ENCODE assay signal across 14 mouse cellular contexts in the genomic region with DNA sequence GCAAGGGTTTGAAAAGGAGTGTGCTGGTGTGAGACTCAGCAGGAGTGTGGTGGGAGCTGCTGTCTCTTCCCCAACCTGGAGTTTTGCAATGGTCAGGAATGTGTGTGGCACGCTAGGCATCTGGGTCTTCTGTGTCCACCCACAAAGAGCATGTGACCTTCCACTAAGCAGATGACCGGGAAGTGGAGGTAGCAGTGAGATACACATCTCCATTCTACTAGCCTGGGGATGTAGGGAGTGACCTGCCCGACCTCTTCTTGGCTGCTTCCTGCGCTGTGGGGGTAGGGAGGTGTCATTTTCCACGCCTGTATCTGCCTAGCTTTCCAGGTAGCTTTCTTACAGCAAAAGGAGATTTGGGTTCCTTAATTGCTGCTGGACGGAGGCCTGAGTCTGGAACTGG. TPM values are rescaled to one million over a fixed set of nuclear protein-coding genes. Genes with fewer than 3 reads are reported as not detected.
DNase-seq lines count a peak whose midpoint lies in the region; ATAC-seq and TF ChIP-seq lines count a peak whose summit lies in the region.
"Had no signal": no experiment of that assay in that cellular context is flagged by ENCODE, and none has a peak within 500 bp of the region (broad histone marks: within the 10 kb centered on the region; RNA-seq: fewer than 3 reads in every experiment).

No protein-coding gene starts in this region.

- H3K36me3 ChIP-seq in heart, adult 2 months (ENCODE audit: control insufficient read depth, insufficient read depth, low read length) = no peaks in the 10 kb centered on the region
- no peaks in the 10 kb centered on the region for H3K36me3 ChIP-seq in ES-Bruce4 (ENCODE audit: control insufficient read depth, insufficient read depth, low read length, poor library complexity, severe bottlenecking)
- no peaks in the 10 kb centered on the region for H3K36me3 ChIP-seq in liver, embryonic 11.5 days (ENCODE audit: control insufficient read depth, insufficient read depth, low read length)

- peaks cover 2% of the 10 kb centered on the region; the same call in 1 of the 2 replicates for H3K79me2 ChIP-seq in heart, adult 2 months (replicated peaks; ENCODE audit: control insufficient read depth, insufficient read depth, low read length)

- no peak; the same call in 1 of the 2 replicates for ATAC-seq in liver, embryonic 11.5 days (replicated peaks; ENCODE audit: low FRiP score)

- peak in 1 of 2 experiments; percentile 26 for DNase-seq in heart, adult 2 months
- no peak for DNase-seq in heart, postnatal 25 days (ENCODE audit: low spot score)
- DNase-seq in heart, postnatal 10 days = peak; percentile 38 to 41
- DNase-seq in liver, embryonic 11.5 days (ENCODE audit: low spot score) = no peak
- no peak for DNase-seq in right cerebral cortex, postnatal 10 days (ENCODE audit: low spot score in 2 of 2)
- no peak for DNase-seq in T-cell, adult 2 months (ENCODE audit: low spot score)
- no peak for DNase-seq in layer of hippocampus, adult 8-10 months (ENCODE audit: low spot score in 2 of 2)
- DNase-seq: adrenal gland, postnatal 10 days; right cerebral cortex, postnatal 14 days; thymus, adult 2 months had no signal

- H3K4me3 ChIP-seq in heart, adult 2 months = no peak overlapping the region
- peak overlapping the region; percentile 5; the same call in 1 of the 2 replicates for H3K4me3 ChIP-seq in ES-Bruce4 (ENCODE audit: low read depth, low read length)
- no peak overlapping the region for H3K4me3 ChIP-seq in liver, embryonic 11.5 days (ENCODE audit: low read depth, low read length)
- H3K4me3 ChIP-seq: limb, embryonic 13.5 days; myocyte had no signal

- H3K9me3 ChIP-seq in ES-Bruce4 (replicated peaks; ENCODE audit: control insufficient read depth, insufficient read depth, low read length, poor library complexity, severe bottlenecking) = no peaks in the 10 kb centered on the region
- H3K9me3 ChIP-seq in liver, embryonic 11.5 days (ENCODE audit: control insufficient read depth, low read length) = no peaks in the 10 kb centered on the region
- H3K9me3 ChIP-seq: limb, embryonic 13.5 days had no signal

- no peak for TF ChIP-seq CTCF in heart, adult 2 months (IDR thresholded peaks at IDR 0.05)
- no peak for TF ChIP-seq CTCF in ES-Bruce4 (IDR thresholded peaks at IDR 0.05; ENCODE audit: low read depth, low read length)

- 0 out of 2 replicates have a peak, but pooled peaks have one; percentile 38 for TF ChIP-seq EP300 in heart, adult 2 months (IDR thresholded peaks at IDR 0.05; ENCODE audit: insufficient read depth, low read depth, low read length)
- peak; percentile 97 for TF ChIP-seq EP300 in ES-Bruce4 (IDR thresholded peaks at IDR 0.05; ENCODE audit: insufficient read depth, low read depth, low read length)

- no peak overlapping the region for H3K4me2 ChIP-seq in liver, embryonic 11.5 days
- H3K4me2 ChIP-seq: limb, embryonic 13.5 days had no signal

- H3K4me1 ChIP-seq in heart, adult 2 months (ENCODE audit: control insufficient read depth, insufficient read depth, low read length) = peaks cover 24% of the 10 kb centered on the region
- peaks cover 7% of the 10 kb centered on the region for H3K4me1 ChIP-seq in ES-Bruce4 (ENCODE audit: control insufficient read depth, insufficient read depth, low read length)
- H3K4me1 ChIP-seq in liver, embryonic 11.5 days (replicated peaks; ENCODE audit: control insufficient read depth, insufficient read depth, low read length) = peaks cover 25% of the 10 kb centered on the region

- intact Hi-C loops in heart, adult 2 months (cut with DNase I) = no loop called here
- intact Hi-C loops in heart, postnatal 25 days (cut with DNase I) = no loop called here
- intact Hi-C loops in heart, postnatal 10 days (cut with DNase I) = no loop called here

- 25% methylated on average over 6 of the region's 6 CpGs for WGBS in heart, adult 2 months
- WGBS in liver, embryonic 11.5 days = 34% methylated on average over 6 of the region's 6 CpGs

- no peak for TF ChIP-seq POLR2A in heart, adult 2 months (IDR thresholded peaks at IDR 0.05; ENCODE audit: insufficient read depth, low read depth, low read length)
- no peak for TF ChIP-seq POLR2A in ES-Bruce4 (IDR thresholded peaks at IDR 0.05; ENCODE audit: insufficient read depth, low read length)

- no peaks in the 10 kb centered on the region for H3K27me3 ChIP-seq in heart, adult 2 months (ENCODE audit: control insufficient read depth, insufficient read depth, low read length)
- no peaks in the 10 kb centered on the region for H3K27me3 ChIP-seq in ES-Bruce4 (ENCODE audit: control insufficient read depth, insufficient read depth, low read length, poor library complexity, severe bottlenecking)
- no peaks in the 10 kb centered on the region for H3K27me3 ChIP-seq in liver, embryonic 11.5 days (replicated peaks; ENCODE audit: control insufficient read depth, insufficient read depth, low read length)
- H3K27me3 ChIP-seq: CH12.LX; limb, embryonic 13.5 days had no signal

- H3K27ac ChIP-seq in heart, adult 2 months = no peak overlapping the region; the same call in 1 of the 2 replicates
- peak overlapping the region; percentile 54 for H3K27ac ChIP-seq in ES-Bruce4 (ENCODE audit: insufficient read depth, low read length)
- peak overlapping the region; percentile 22; the same call in 1 of the 2 replicates for H3K27ac ChIP-seq in liver, embryonic 11.5 days (ENCODE audit: low read depth, low read length)
- H3K27ac ChIP-seq: limb, embryonic 13.5 days had no signal

- H3K9ac ChIP-seq in heart, adult 2 months (ENCODE audit: low read depth, low read length) = no peak overlapping the region
- H3K9ac ChIP-seq in ES-Bruce4 (ENCODE audit: low read depth, poor library complexity, severe bottlenecking) = peak overlapping the region; percentile 28; the same call in 1 of the 2 replicates
- no peak overlapping the region for H3K9ac ChIP-seq in liver, embryonic 11.5 days (ENCODE audit: low read depth, low read length)

RNA-seq across cellular contexts. Expression of a gene that starts 10.9 kb away (rescaled TPM):
- total RNA-seq in heart, adult 2 months (2021) = 1 to 10 TPM; 5.2 to 7.4 TPM
- 2.9 and 4.5 TPM in 2 replicates for polyA plus RNA-seq in heart, adult 2 months (2012; rRNA removed)
- total RNA-seq in heart, postnatal 25 days (2021) = 1 to 10 TPM; 5.5 to 5.9 TPM
- 18.2 and 18.9 TPM in 2 replicates for polyA plus RNA-seq in ES-Bruce4 (2011; ENCODE audit: insufficient read depth, insufficient read length, low read depth, missing spikeins)
- 10 to 100 TPM in 1 of 2 experiments, 1 to 10 TPM in 1; 8.7 to 11.0 TPM for total RNA-seq in heart, postnatal 10 days (2021)
- 7.2 TPM in 2 replicates for polyA plus RNA-seq in liver, embryonic 11.5 days (2014; fragmentation: Nextera tagmentation; extraction: Ambion mirVana)
- 1 to 10 TPM; 4.6 to 7.2 (median 6.1) TPM for total RNA-seq in layer of hippocampus, adult 8-10 months (2022)

RNA-seq across cellular contexts. Expression of a gene that starts 34.3 kb away (rescaled TPM):
- total RNA-seq in heart, adult 2 months (2021) = 10 to 100 TPM in 1 of 2 experiments, 1 to 10 TPM in 1; 7.9 to 18.6 TPM
- polyA plus RNA-seq in heart, adult 2 months (2012; rRNA removed) = 77.3 and 95.5 TPM in 2 replicates
- total RNA-seq in heart, postnatal 25 days (2021) = 10 to 100 TPM in 1 of 2 experiments, 1 to 10 TPM in 1; 9.1 to 18.4 TPM
- 28.5 and 40.0 TPM in 2 replicates for polyA plus RNA-seq in ES-Bruce4 (2011; ENCODE audit: insufficient read depth, insufficient read length, low read depth, missing spikeins)
- total RNA-seq in heart, postnatal 10 days (2021) = 10 to 100 TPM in 1 of 2 experiments, 1 to 10 TPM in 1; 5.0 to 12.9 TPM
- polyA plus RNA-seq in liver, embryonic 11.5 days (2014; fragmentation: Nextera tagmentation; extraction: Ambion mirVana) = 10.3 and 11.6 TPM in 2 replicates
- 10 to 100 TPM in 2 of 4 experiments, 1 to 10 TPM in 2; 6.6 to 17.1 (median 11.8) TPM for total RNA-seq in layer of hippocampus, adult 8-10 months (2022)

RNA-seq across cellular contexts. Expression of a gene that starts 51.2 kb away (rescaled TPM):
- total RNA-seq in heart, adult 2 months (2021) = 100 to 1,000 TPM; 112 to 121 TPM
- 27.4 and 34.1 TPM in 2 replicates for polyA plus RNA-seq in heart, adult 2 months (2012; rRNA removed)
- 100 to 1,000 TPM; 107 to 111 TPM for total RNA-seq in heart, postnatal 25 days (2021)
- polyA plus RNA-seq in ES-Bruce4 (2011; ENCODE audit: insufficient read depth, insufficient read length, low read depth, missing spikeins) = 70.7 and 72.0 TPM in 2 replicates
- 10 to 100 TPM; 91.6 to 94.8 TPM for total RNA-seq in heart, postnatal 10 days (2021)
- 79.5 and 80.7 TPM in 2 replicates for polyA plus RNA-seq in liver, embryonic 11.5 days (2014; fragmentation: Nextera tagmentation; extraction: Ambion mirVana)
- 10 to 100 TPM; 33.9 to 44.5 (median 41.1) TPM for total RNA-seq in layer of hippocampus, adult 8-10 months (2022)

Comparison
In these comparisons a context has a peak if more than half of its experiments do, and no peak if none do; other contexts are left out.
1. DNase-seq: peak in heart, postnatal 10 days (2 of 2); none in heart, postnatal 25 days (single experiment), liver, embryonic 11.5 days (single experiment), right cerebral cortex, postnatal 10 days (0 of 2), T-cell, adult 2 months (single experiment) and layer of hippocampus, adult 8-10 months (0 of 2).